Comparison of ENCODE assay signal across 9 mouse cellular contexts in the genomic region with DNA sequence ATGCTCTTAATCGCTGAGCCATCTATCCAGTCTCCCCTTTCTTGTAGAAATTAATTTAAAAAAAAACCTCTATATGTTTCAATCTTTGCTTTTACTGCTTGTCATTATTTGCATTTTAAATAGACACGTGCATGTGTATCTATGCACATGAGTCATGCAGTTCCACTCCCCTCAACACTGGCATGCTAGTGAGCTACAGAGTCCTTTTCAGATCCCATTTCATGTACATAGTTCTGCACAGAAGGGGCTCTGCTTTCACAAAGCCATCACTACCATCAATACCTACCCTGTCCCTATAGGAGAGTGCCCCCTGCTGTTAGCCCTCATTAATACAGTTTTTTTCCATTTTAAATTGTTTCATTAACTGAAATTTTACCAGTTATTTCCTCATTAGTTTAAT. TPM values are rescaled to one million over a fixed set of nuclear protein-coding genes. Genes with fewer than 3 reads are reported as not detected.
DNase-seq lines count a peak whose midpoint lies in the region; ATAC-seq lines count a peak whose summit lies in the region.
"Had no signal": no experiment of that assay in that cellular context is flagged by ENCODE, and none has a peak within 500 bp of the region (broad histone marks: within the 10 kb centered on the region; RNA-seq: fewer than 3 reads in every experiment).

No protein-coding gene starts in this region.

- H3K4me2 ChIP-seq in hindbrain, embryonic 16.5 days (ENCODE audit: low read length) = no peak overlapping the region
- H3K4me2 ChIP-seq: liver, embryonic 13.5 days had no signal

- H3K4me1 ChIP-seq in heart, embryonic 10.5 days = peaks cover 13% of the 10 kb centered on the region
- no peaks in the 10 kb centered on the region for H3K4me1 ChIP-seq in hindbrain, embryonic 16.5 days (ENCODE audit: control insufficient read depth, insufficient read depth, low read depth, low read length)
- H3K4me1 ChIP-seq: liver, embryonic 13.5 days had no signal

- no peak overlapping the region for H3K4me3 ChIP-seq in heart, embryonic 10.5 days
- no peak overlapping the region for H3K4me3 ChIP-seq in hindbrain, embryonic 16.5 days (ENCODE audit: low read length)
- H3K4me3 ChIP-seq: liver, embryonic 13.5 days had no signal

- ATAC-seq in hindbrain, embryonic 16.5 days = no peak
- ATAC-seq in erythroid progenitor cell, adult 5-6 weeks (replicated peaks; ENCODE audit: low FRiP score, poor library complexity, severe bottlenecking) = no peak

- H3K36me3 ChIP-seq in heart, embryonic 10.5 days = no peaks in the 10 kb centered on the region
- no peaks in the 10 kb centered on the region for H3K36me3 ChIP-seq in hindbrain, embryonic 16.5 days (ENCODE audit: control insufficient read depth, insufficient read depth, low read length)
- H3K36me3 ChIP-seq: liver, embryonic 13.5 days had no signal

- peak; percentile 68 for DNase-seq in heart, adult 8-10 months (ENCODE audit: low spot score)
- no peak for DNase-seq in heart, embryonic 10.5 days (ENCODE audit: low spot score)
- DNase-seq in urinary bladder, postnatal 25 days (ENCODE audit: low spot score) = peak; percentile 16
- DNase-seq in urinary bladder, adult 2 months (ENCODE audit: low spot score) = no peak
- peak; percentile 41 to 72 for DNase-seq in heart, postnatal 10 days
- DNase-seq in adrenal gland, adult 2 months = no peak
- DNase-seq: liver, embryonic 13.5 days had no signal

- H3K9ac ChIP-seq in hindbrain, embryonic 16.5 days (ENCODE audit: low read depth, low read length) = no peak overlapping the region
- H3K9ac ChIP-seq: liver, embryonic 13.5 days had no signal

- H3K27me3 ChIP-seq in heart, embryonic 10.5 days (ENCODE audit: insufficient read depth, poor library complexity, severe bottlenecking) = no peaks in the 10 kb centered on the region
- H3K27me3 ChIP-seq in hindbrain, embryonic 16.5 days (replicated peaks; ENCODE audit: control insufficient read depth, insufficient read depth, low read length) = no peaks in the 10 kb centered on the region
- H3K27me3 ChIP-seq: liver, embryonic 13.5 days had no signal

- no peak overlapping the region for H3K27ac ChIP-seq in heart, embryonic 10.5 days
- H3K27ac ChIP-seq in hindbrain, embryonic 16.5 days (ENCODE audit: low read depth, low read length) = no peak overlapping the region
- H3K27ac ChIP-seq: liver, embryonic 13.5 days had no signal

- intact Hi-C loops in heart, postnatal 10 days (cut with DNase I) = loop anchor here (5.0 kb wide), 1 partner anchor 797 kb away; no protein-coding TSS in a partner anchor

- no peaks in the 10 kb centered on the region for H3K9me3 ChIP-seq in heart, embryonic 10.5 days
- H3K9me3 ChIP-seq in hindbrain, embryonic 16.5 days (ENCODE audit: control insufficient read depth, low read length) = no peaks in the 10 kb centered on the region
- H3K9me3 ChIP-seq: liver, embryonic 13.5 days had no signal

- WGBS in heart, embryonic 10.5 days = 59% methylated on average over 2 of the region's 2 CpGs
- WGBS in hindbrain, embryonic 16.5 days = 51% methylated on average over 2 of the region's 2 CpGs

RNA-seq across cellular contexts. Expression of gene Icos, which starts 23.0 kb away (rescaled TPM):
- under 1 TPM in 3 of 4 experiments, not detected in 1; 0.27 to 0.28 (median 0.28) TPM for total RNA-seq in heart, adult 8-10 months (2022)
- polyA plus RNA-seq in heart, embryonic 10.5 days (2016; fragmentation: Nextera tagmentation; extraction: Ambion mirVana) = 0.05 and 0.09 TPM in 2 replicates
- polyA plus RNA-seq in urinary bladder, adult 2 months (2012; rRNA removed) = 0.57 and 0.87 TPM in 2 replicates
- under 1 TPM; 0.10 to 0.31 TPM for total RNA-seq in heart, postnatal 10 days (2021)
- under 1 TPM in 1 of 2 experiments, not detected in 1; 0.38 TPM for total RNA-seq in adrenal gland, adult 2 months (2021)
- polyA plus RNA-seq in adrenal gland, adult 2 months (2012; rRNA removed) = 0.02 and 0.03 TPM in 2 replicates
- polyA plus RNA-seq in hindbrain, embryonic 16.5 days (2015; fragmentation: Nextera tagmentation; extraction: Ambion mirVana) = 0.05 and 0.14 TPM in 2 replicates
- total RNA-seq in erythroid progenitor cell, adult 5-6 weeks (2015; ENCODE audit: low replicate concordance) = 0.42 TPM in 1 of 2 replicates, not detected in the other
- total RNA-seq in erythroid progenitor cell, adult 5-6 weeks (2017; ENCODE audit: low replicate concordance) = 0.23 and 0.51 TPM in 2 replicates

Comparison
In these comparisons a context has a peak if more than half of its experiments do, and no peak if none do; other contexts are left out.
1. DNase-seq: peak in heart, adult 8-10 months (single experiment), urinary bladder, postnatal 25 days (single experiment) and heart, postnatal 10 days (2 of 2); none in heart, embryonic 10.5 days (single experiment), urinary bladder, adult 2 months (single experiment) and adrenal gland, adult 2 months (single experiment).